Mouse (Mus musculus): ENCODE results near the gene Zbtb20.

DNA sequence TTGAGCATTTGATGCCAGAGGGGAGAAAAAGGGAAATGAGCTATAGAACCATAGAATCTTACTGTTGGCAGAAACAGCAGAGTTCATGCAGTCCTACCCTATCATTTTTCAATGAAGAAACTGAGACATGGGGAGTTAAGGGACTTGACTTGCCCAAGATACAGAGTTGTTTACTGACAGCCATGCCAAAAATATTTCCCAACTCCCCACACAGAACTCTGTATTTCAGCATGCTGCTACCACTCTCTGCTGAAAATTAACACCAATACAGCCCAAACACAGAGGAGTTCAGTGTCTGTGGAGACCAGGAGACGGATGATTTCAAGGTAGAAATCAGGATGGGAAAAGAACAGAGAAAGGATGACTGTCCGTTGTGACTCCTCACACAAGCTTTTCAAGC is 484.4 kb downstream of the Zbtb20 start:
- TF ChIP-seq TAL1 (IDR thresholded peaks at IDR 0.05; ENCODE audit: low read length) (no peak), GATA1 (IDR thresholded peaks at IDR 0.05; ENCODE audit: low read length) (no peak)

Measured in erythroblast, embryonic 14.5 days (primary cell).